Mouse (Mus musculus) left cerebral cortex, adult 18-20 months (tissue): Measurements from ENCODE around the gene Ric8a. TPM values are rescaled to one million over a fixed set of nuclear protein-coding genes. Genes with fewer than 3 reads are reported as not detected.
A peak's percentile ranks its signal among the peaks of the same experiment; 100 is the strongest.

Experiments used
- DNase-seq, 2 experiments: peaks; one replicate each; pipeline ENCODE4 v3.0.0; 2021 to 2022; ENCODE audit warnings: low spot score in 2 of 2, mixed read lengths in 1 of 2
- total RNA-seq, 2 experiments: library from RNA; stranded (reverse); gene quantifications; 2 replicates each; pipeline ENCODE4 v1.2.3; 2021

Gene Ric8a
- total RNA-seq, 2 experiments from 2014 or later: 70.2 to 75.0 TPM

DNA sequence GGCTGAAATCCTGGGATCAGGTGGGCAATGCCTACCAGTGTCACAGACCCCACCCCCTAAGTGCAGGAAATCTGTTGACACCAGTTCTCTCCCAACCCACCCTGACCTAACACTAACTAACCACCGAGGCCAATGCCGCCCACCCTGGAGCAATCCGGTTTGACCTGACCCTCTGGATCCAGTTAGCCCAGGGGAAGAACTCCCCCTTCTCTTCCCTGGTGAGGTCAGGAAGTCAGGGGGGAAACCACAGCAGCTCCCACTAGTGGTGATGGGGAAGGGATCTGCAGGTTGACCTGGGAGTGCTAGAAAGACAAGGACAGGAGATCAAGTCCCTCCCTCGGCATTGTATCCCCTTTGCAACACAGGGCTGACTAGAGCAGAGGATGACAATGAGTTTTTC is 11.1 kb upstream of the Ric8a start:
- DNase-seq: no peak

DNA sequence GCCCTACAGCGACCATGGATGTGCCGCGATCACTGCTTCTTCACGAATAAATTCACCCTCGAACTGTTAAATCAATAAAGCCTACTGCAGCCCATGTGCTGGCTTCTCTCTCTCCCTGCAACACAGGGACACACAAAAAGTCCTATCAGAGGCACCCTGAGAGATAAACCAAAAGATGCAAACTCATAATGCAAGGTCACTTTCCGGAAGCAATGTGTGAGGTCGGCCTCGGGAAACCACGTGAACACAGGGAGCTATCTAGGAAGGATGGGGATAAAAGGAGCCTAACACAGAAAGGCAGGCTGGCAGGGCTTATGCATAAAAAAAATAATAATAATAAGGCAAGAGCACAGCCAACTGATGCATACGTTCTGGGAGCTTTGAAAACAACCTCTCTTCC is 10.1 kb upstream of the Ric8a start:
- DNase-seq: no peak

GRCm38 (mm10) chr7:140847755-140848580 is 8.8 kb upstream of the Ric8a start, which contains the start of gene Odf3:
TSS of gene Odf3 (plus strand) at chr7:140847805.
- no peak for DNase-seq

DNA sequence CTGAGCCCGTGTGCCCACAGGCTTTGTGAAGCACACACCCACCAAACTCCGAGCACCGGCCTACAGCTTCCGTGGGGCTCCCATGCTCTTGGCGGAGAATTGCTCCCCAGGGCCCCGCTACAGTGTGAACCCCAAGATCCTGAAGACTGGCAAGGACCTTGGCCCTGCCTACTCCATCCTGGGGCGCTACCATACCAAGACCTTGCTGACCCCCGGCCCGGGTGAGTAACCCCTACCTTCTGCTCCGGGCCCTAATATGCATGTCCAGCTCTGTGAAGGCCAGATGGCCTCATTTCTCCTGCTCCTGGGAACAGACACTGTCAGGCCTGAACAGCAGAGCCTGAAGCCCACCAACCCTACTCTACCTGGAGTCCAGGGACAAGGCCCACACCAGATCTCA is 8.2 kb upstream of the Ric8a start:
- DNase-seq: no peak

DNA sequence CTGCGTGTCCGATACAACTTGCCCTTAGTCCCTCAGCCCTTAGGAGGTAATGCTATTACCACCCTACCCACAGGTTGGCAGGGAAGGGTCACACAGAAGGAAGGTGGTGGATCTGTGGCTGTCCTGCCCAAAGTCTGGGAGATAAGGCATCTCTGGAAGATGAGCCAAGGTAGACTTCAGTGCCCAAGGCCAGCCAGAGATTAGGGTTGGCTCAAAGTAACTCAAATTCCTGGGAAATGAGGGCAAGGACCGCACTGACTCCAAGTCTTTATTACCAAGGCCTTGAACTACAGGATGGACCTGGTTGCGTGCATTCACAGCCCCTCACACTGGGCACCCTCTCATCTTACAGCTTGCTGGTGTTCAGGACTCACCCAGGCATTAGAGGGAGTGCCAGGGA is 4.8 kb upstream of the Ric8a start:
- DNase-seq: no peak

GRCm38 (mm10) chr7:140853386-140853785 is 3.4 kb upstream of the Ric8a start:
- no peak for DNase-seq

DNA sequence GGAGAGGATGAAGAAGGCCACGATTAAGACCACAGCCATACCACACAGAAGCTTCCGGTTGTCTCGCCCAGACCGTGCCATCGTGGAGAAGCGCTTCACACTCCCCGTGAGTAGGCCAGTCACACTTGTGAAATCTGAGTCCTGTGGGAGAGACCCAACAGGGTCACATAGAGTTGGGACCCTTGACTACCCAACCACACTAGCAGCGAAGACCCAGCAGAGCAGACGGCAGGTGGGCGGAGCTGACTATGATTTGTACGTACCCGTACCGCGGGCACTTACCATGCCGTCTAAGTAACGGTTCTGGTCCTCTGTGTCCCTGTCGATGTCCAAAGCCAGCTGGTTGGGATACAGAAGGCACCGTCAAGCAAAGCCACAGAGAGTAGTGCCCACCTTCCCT is 2.3 kb upstream of the Ric8a start:
- no peak for DNase-seq

GRCm38 (mm10) chr7:140855181-140855580 is 1.6 kb upstream of the Ric8a start:
- DNase-seq: no peak

GRCm38 (mm10) chr7:140855860-140856784 is 635 bp upstream of the Ric8a start, which contains the start of gene Gm45785:
TSS of gene Gm45785 (minus strand) at chr7:140856331.
- DNase-seq: peak; percentile 74 to 82

DNA sequence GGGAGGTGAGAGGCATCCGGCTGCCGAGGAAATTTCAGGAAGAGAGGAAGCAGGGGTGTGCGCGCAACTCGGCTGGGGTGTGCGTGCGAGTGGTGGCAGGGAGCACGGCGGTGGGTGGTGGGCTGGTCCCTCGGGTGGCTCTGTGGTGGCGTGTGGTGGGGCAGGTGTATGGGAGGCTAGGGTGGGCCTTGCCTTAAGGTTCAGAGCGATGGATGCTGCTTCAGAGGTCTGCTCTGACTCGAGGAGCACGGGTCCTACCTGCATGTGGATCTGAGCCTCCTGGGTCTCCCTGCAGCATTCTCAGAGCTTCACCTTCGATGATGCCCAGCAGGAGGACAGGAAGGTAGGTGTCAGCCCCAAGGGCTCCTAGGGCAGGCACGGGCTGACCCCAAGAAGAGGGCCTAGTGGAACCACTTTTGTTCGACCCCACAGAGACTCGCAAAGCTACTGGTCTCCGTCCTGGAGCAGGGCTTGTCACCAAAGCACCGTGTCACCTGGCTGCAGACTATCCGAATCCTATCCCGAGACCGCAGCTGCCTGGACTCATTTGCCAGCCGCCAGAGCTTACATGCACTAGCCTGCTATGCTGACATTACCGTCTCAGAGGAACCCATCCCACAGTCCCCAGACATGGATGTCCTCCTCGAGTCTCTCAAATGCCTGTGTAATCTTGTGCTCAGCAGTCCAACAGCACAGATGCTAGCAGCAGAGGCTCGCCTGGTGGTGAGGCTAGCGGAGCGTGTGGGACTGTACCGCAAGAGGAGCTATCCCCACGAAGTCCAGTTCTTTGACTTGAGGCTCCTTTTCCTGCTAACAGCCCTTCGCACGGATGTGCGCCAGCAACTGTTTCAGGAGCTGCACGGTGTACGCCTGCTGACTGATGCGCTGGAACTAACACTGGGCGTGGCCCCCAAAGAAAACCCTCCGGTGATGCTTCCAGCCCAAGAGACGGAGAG is 1.1 kb downstream of the Ric8a start, which contains the start of gene Bet1l:
Bet1l (minus strand) TSS at position 28 of the 956 bp plus-strand sequence.
- DNase-seq: no peak

DNA sequence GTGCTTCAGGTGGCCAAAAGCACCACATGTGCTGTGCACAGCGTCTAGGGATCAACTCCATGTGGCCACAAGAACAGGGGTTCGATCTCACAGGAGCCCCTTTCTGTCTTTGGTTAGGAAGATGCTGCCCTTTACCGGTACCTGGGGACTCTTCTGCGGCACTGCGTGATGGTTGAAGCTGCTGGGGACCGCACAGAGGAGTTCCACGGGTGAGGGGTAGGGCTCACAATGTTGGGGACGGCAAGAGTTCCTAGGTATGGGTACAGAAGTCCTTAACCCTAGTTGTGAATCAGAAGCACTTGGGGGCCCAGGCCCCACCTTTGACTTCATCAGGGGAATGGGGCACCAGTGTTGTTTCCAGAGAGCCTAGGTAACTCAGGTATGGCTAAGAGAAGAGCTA is 2.0 kb downstream of the Ric8a start:
- no peak for DNase-seq

- DNase-seq: no peak
Measured at GRCm38 (mm10) chr7:140859997-140860396, 3.2 kb downstream of the Ric8a start.

DNA sequence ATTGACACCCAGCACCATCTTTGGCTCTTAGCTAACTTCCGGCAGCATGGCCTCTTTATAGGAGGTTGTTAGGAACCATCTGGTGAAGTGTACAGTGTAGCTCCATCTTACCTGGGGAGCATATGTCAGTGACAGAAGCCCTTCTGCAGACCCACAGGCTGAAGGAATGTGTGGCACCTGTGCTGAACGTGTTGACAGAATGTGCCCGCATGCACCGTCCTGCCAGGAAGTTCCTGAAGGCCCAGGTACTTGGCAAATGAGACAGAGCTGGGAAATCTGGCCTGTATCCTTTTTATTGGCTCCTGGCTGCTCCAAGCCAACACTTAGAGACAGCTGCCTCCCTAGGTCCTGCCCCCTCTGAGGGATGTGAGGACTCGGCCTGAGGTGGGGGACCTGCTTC is 4.0 kb downstream of the Ric8a start:
- no peak for DNase-seq

DNA sequence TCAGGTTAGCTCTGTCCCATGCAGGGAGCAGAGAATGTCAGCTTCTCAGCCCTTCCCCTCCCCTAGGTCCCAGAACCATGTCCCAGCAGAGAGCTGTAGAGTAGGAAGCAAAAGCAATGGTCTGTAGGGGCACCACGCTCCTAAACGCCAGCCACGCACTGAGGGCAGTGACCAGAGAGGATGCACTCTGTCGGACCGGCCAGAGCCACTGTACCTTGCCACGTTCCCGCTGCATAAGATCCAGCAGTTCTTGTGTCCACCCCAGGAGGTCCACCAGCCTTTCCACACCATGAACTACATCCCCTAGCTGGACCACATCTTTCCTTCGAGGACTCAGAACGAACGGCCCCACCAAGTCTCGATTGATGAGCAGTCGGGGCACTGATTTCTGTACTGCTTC is 8.0 kb downstream of the Ric8a start:
- DNase-seq: no peak

DNA sequence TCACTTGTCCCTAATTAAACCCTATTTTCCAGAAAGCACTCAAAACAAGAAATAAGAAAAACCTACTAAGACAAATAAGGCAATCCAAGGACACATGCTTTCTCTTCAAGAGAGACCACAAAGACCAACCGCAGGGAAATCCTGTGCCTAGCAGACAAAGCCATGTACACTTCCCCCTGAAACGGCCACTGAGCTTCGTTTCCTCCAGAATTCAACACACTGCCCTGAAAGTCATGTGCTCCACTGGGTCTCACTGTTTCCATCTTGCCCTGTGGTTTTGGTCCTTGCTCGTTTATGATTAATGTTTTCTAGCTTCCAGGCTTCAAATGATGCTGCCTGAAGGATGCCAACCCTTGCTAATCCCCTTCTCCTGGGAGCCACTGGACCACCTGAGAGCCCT is 17.5 kb downstream of the Ric8a start:
- no peak for DNase-seq

DNA sequence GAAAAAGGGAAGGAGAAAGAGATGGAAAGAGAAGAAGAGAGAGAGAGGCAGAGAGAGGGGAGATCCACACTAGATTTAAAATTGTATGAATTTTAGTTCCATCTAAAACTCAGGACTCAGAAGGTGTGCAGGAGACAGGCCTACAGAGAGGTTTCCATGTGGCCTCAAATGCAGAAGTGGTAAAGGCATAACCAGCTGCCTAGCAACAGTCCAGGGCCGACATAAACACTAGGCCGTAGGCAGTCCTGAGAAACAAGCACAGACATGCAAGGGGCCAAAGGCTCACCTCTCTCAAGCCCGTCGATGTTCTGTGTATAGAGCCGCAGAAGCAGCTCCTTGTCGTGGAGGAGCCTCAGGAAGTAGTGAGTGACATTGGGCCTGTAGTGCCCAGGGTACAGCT is 20.6 kb downstream of the Ric8a start:
- DNase-seq: no peak

- DNase-seq: no peak
Measured at GRCm38 (mm10) chr7:140879355-140879754, 22.6 kb downstream of the Ric8a start.

GRCm38 (mm10) chr7:140880419-140880818 is 23.7 kb downstream of the Ric8a start:
- DNase-seq: no peak

GRCm38 (mm10) chr7:140880865-140881515 is 24.2 kb downstream of the Ric8a start:
- DNase-seq: no peak
